Mouse (Mus musculus) large intestine, adult 2 months (tissue): Measurements from ENCODE around the gene Tcam1. TPM values are rescaled to one million over a fixed set of nuclear protein-coding genes. Genes with fewer than 3 reads are reported as not detected.
"Not testable (repeated sequence)": the region's sequence is repeated elsewhere in the genome, so short reads cannot be mapped to it uniquely, and the experiment has no call there.

Source experiments
- DNase-seq: peaks from one replicate; pipeline ENCODE4 v3.0.0-alpha.2; 2012; ENCODE audit warnings: low read depth, low spot score
- WGBS: fragments of 180-500 bp; shearing (Covaris S2); methylation state at CpG from one replicate; pipeline ENCODE4 v1.1.7; 2018; 5-methylcytosine and 5-hydroxymethylcytosine counted together
- polyA plus RNA-seq: library from polyadenylated mRNA; depleted of rRNA; stranded (reverse); fragments of >200 nt; gene quantifications from 2 replicates; pipeline ENCODE4 v1.2.3, GENCODE M21; 2012; rRNA removed

The Tcam1 gene
- polyA plus RNA-seq: 0.11 and 0.12 TPM in 2 replicates

GRCm38 (mm10) chr11:106276454-106276853 lies at the start of gene Tcam1:
Gene Tcam1 (plus strand): TSS chr11:106276672.
- 4% methylated on average over 25 of the region's 25 CpGs for WGBS
- DNase-seq: peak; percentile 80

- 66% methylated on average over 8 of the region's 8 CpGs for WGBS
- DNase-seq: not testable (repeated sequence)
These were observed 42.5 kb upstream of the Tcam1 start for GRCm38 (mm10) chr11:106233978-106234377.

GRCm38 (mm10) chr11:106246834-106247233 lies 29.6 kb upstream of the Tcam1 start:
- 93% methylated on average over 1 of the region's 1 CpGs for WGBS
- no peak for DNase-seq

DNA sequence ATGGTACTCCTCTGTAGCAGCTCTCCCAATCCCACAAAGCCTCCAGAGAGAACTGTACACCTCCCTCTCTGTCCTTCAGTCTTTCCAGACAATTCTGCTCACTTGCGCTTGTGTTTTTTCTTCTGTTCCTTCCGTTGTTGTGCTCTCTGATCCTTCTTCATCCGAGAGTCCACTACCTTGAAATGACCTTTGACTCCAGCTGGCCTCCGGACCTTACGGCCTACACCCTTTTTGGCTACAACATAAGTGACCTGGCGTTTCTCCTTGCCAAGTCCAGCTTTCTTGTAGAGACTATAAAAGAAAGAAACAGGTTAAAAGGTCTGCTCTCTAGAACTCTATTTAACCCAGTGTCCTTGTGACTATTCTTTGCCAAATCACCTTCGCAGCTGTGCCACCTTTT lies 27.1 kb upstream of the Tcam1 start:
- DNase-seq: no peak
- 70% methylated on average over 7 of the region's 7 CpGs for WGBS

DNA sequence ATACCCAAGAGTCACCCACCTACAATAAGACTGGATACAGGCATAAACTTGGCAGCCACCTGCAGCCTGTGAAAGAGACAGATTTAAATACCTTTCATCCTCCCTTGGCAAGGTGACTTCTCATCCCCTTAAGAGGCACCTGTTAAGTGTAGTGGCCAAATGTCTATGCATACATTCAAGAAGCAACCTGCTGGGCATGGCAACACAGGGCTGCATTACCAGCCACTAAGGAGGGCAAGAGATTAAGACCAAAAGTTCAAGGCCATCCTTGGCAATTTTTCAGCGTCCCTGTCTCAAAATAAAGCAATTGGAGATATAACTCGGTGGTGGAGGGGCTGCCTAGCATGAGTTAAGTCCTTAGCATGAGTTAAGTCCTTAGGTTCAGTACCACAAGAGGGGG lies 21.7 kb upstream of the Tcam1 start:
- DNase-seq: no peak
- 6% methylated on average over 2 of the region's 2 CpGs for WGBS

- DNase-seq: no peak
- 2% methylated on average over 22 of the region's 22 CpGs for WGBS
These were observed 21.3 kb upstream of the Tcam1 start for GRCm38 (mm10) chr11:106255174-106255573.

- under 1% methylated on average over 42 of the region's 42 CpGs for WGBS
- DNase-seq: peak; percentile 90
These were observed 20.6 kb upstream of the Tcam1 start, which contains the start of the genes Ftsj3 and Psmc5 for GRCm38 (mm10) chr11:106255685-106256451. Gene Ftsj3 (minus strand): TSS chr11:106256079. Gene Psmc5 (plus strand): TSS chr11:106256154.

- DNase-seq: no peak
- WGBS: 50% methylated on average over 5 of the region's 5 CpGs
These were observed 19.7 kb upstream of the Tcam1 start for GRCm38 (mm10) chr11:106256775-106257174.

- DNase-seq: no peak
- WGBS: 83% methylated on average over 14 of the region's 14 CpGs
These were observed 15.5 kb upstream of the Tcam1 start for GRCm38 (mm10) chr11:106260826-106261450.

DNA sequence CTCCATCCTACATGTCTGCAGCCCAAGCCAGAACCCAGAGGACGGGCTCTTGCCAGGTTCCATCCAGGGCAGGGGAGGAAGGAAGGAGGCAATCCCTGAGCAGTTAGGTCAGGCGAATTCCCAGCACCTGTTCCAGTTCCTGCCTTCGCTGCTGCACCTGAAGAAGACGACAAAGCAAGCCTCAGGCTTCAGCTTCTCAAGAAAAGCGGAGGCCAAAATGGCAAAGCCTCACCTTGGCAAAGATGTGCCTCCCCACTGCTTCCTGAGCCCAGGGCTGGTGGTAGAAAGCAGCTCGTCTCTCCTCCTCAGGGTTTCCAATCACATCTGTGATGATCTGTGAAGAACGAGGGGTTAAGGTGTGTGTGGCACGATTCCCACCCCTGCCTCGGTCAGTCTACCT lies 12.5 kb upstream of the Tcam1 start:
- no peak for DNase-seq
- WGBS: 81% methylated on average over 9 of the region's 9 CpGs

DNA sequence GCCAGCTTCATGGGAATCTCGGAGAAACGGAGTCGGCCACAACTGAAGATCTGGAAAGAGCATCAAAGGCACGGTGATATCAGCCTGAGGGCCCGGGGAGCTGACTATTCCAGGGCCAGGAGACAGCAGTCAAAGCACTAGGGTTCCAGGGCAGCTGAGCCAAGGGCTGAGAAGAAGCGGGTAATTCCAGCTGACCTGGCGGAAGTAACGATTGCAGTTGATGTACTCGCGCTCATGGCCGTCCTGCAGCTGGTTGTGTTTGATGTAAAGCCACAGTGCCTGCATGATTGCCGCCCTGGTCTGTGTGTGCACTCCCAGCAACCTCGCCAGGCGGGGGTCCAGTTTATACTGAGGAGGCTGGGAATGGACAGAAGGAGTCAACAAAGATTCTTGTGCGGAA lies 11.5 kb upstream of the Tcam1 start:
- WGBS: 85% methylated on average over 15 of the region's 15 CpGs

GRCm38 (mm10) chr11:106265570-106265969 lies 10.9 kb upstream of the Tcam1 start:
- 83% methylated on average over 4 of the region's 4 CpGs for WGBS
- no peak for DNase-seq

More for the DNA sequence above, 11.5 kb upstream of the Tcam1 start:
- no peak for DNase-seq

DNA sequence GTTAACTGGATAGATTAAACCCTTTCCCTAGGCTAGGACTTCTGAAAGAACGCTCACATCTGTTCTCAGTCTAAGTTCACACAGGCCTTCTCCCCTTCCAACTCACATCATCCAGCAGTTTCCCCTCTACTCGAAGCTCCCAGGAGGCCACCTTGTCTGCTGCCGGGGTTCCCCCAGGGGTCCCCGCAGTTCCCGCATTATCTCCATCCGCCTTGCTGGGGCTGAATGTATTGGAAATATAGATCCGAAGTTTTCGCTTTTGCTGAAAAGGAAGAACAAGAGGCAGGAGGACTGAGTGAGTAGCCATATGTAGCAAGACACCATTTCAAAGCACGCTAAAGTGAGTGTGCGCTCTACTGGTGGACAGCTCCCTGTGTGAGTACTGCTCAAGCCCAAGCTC lies 10.0 kb upstream of the Tcam1 start:
- whole genome bisulfite sequencing: 93% methylated on average over 10 of the region's 10 CpGs
- DNase-seq: no peak

DNA sequence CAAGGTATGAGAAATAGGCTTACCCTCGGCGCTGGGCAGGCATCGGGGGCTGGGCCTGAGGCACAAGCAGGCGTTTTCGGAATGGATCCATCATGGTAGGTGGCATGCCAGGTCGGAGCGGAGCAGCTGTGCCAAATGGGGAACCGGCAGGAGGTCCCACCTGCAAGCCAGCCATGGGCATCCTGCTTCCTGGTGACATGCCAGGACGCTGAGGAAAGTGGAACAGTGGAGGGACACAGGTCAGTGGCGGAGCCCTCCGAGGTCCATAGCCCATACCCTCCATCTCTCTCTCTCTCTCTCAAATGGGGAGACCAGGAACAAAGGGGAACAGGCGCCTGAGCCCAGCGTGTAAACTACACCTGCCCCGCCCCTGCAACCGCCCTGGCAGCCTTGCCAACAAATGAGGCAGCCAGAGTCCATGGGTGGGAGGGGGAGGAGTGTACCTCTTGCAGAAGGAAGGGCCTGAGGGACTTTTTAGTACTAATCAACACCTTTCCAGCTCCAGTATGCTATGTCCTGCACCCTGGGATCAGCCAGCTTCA lies 9.1 kb upstream of the Tcam1 start:
- WGBS: 33% methylated on average over 15 of the region's 15 CpGs
- DNase-seq: peak; percentile 76

DNA sequence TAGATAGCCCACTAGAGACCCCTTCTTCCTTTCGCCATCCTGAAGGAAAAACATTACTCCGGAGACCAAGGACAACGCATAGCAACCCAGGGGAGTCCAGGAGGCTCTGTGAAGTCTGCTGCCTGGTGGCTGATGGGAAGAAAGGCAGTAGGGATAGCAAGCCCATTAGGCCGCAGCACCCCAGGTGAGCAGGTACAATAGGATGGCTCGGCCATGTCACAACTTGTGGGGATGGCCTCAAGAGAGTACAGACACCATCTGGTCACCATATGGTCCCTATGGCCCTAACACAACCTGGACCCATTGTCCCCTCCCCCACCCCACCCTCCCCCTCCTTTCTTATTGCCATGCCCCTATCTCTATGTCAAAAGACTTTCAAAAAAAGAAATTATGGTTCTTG lies 8.6 kb upstream of the Tcam1 start:
- 36% methylated on average over 5 of the region's 5 CpGs for WGBS

DNA sequence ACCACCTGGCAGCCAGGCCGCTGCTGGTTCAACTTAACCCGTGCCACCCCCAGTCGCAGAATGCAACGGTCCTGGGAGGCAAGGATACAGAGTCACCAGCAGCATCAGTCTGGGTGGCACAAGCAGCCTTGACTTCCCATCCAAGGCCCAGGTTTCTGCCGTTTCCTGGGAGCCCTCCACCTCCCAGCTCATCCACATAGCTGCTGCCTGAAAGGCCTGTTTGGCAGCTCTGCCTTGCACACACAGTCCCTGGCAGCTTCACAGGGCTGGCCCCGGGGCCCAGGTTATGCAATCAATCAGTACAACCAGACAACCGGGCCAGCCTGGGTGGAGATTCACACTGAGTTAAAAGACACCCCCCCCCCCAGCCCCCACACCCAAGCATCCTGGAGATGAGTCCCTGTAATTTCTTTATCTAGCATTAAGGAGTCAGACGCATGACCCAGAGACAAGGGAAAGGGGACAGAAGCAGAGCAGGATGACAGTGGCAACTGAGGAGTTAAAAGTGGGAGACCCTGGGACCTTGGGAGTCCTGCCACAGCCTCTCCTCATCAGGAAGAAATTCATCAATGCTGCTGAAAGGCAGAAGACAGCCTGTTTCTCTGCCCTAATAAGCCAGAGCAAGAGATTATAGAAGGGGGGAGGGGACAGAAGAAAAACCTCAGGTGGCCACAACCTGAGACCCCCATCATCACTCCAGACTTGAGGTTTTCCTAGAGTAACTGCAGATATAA lies 8.0 kb upstream of the Tcam1 start:
- WGBS: 29% methylated on average over 8 of the region's 8 CpGs
- DNase-seq: no peak

More for the DNA sequence above, 8.6 kb upstream of the Tcam1 start:
- no peak for DNase-seq

DNA sequence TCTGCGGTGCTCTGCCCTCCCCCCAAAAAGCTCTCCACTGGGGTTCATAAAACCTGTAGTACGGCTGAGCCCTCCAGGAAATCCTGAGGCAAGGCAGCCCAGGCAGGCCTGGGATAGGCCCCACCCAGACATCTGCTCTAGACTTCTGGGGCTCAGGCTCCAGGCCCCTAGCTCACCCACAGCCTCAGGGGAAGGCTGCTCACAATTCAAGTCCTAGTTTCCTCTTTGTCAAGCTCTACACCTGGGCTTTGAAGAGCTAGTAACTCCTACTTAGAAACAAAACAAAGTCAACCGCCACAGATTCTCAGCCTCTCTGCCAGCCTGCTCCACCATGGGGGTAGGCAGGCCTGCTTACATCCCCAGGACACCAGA lies 7.4 kb upstream of the Tcam1 start:
- 18% methylated on average over 3 of the region's 3 CpGs for WGBS
- no peak for DNase-seq

- WGBS: 8% methylated on average over 5 of the region's 5 CpGs
These were observed 5.2 kb upstream of the Tcam1 start for GRCm38 (mm10) chr11:106271131-106271793.

GRCm38 (mm10) chr11:106271794-106272643 lies 4.5 kb upstream of the Tcam1 start:
- WGBS: under 1% methylated on average over 41 of the region's 41 CpGs
- DNase-seq: no peak

More at GRCm38 (mm10) chr11:106271131-106271793, 5.2 kb upstream of the Tcam1 start:
- DNase-seq: no peak
